Mouse (Mus musculus) R1 (cell line): ENCODE measurements at regions not wholly inside any gene's neighbourhood (a gene's known extent, or its start where the extent isn't known, plus 50 kb on each side); places are given as distances from the start of the nearest gene placed in this dataset.

Source experiments
- DNase-seq: peaks from one replicate; pipeline ENCODE4 v3.0.0-alpha.2; 2018; ENCODE audit warnings: low read depth, low spot score

GRCm38 (mm10) chr5:41206462-41206861, 501.5 kb downstream of the Rab28 start:
- DNase-seq = no peak

GRCm38 (mm10) chr5:41204417-41204816, 503.5 kb downstream of the Rab28 start:
- DNase-seq = no peak

DNA sequence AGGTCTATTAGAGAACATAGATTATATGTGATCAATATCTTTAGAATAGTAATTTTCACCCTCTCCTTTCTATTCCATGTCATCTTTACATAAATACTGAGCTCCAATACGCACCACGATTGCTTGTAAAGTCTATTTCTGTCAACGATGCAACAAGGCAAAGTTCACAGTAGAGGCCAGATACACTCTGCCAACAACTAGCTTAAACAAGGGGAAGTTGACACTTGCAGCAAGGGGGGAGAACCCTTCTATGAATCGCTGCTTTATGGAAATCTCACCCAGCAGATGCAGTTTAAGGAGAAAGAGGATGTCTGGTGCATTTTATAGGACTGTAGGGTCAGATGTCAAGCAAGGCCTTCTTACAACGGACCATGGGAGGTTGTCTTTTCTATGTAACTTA, 520.8 kb downstream of the Rab28 start:
- DNase-seq = no peak

DNA sequence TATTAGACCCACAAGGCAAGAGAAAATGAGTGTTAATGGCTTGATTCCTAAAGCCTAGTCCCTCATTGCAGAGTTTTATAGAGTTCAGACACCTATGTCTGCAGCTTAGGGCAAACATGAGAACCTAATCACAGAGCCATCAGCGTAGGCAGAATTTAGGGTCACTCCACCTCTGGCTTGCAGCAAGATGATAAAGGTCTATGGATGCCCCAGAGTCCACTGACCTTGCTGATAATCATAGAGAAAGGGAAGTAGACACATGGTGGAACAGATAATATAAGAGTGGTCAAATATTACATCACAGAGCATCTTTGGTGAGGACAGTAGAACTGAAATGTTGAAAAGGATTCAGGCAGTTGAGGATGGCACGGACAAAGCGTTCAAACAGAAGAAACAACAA, 530.7 kb downstream of the Rab28 start:
- no peak for DNase-seq

DNA sequence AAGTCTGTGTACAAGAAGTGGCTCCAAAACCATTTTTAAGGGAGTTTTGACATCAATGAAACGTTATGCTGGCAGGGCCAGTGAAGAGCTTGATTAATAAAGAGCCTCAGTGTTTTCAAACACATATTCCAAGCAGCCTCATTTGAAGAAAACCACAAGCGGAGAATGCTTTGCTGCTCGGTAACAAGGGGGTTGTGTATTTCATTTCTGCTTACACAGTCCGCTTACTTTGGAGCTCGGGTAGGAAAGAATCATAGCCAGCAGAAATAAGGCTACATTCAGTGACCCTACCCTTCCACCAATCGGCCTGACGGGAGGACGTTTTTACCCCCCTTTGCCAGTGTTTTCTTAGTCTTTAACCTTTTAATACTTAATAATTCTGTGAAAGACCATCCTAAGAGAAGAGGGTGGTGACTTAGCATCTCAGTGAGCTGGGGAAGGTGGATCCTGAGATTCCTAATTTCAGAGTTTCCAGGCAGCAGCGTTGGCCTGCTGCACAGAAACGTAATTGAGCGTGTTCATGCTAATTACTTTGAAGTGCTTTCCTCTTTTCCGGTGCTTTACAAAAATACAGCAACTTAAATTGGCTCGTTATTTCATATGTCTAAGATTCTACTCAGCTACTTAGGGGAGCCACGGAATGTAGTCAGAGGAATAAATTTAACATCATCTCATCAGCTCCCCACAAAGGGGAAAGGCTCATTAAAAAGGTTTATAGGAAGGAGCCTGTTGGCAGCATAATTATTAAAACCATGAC, 541.9 kb downstream of the Rab28 start:
- DNase-seq = no peak

DNA sequence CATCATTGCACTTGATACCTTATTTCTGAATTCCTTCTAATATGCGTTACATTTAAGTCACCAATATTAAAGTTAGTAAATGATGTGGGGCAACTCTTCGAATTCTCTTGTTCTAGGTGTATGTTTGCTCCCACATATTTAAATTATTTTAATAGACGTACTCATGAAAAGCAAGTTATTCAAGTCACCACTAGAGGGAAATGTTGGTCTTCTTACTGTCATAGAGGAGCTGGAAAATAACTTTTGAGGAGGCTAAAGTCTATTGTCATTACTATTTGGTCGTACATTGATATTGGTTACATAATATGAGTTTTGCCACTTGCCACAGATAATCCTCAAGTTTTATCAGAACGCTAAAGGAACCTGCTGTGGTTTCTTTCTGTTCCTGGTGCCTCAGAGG, 582.9 kb downstream of the Rab28 start:
- peak; percentile 5 for DNase-seq

GRCm38 (mm10) chr5:41117658-41118057, 590.3 kb downstream of the Rab28 start:
- DNase-seq = no peak

DNA sequence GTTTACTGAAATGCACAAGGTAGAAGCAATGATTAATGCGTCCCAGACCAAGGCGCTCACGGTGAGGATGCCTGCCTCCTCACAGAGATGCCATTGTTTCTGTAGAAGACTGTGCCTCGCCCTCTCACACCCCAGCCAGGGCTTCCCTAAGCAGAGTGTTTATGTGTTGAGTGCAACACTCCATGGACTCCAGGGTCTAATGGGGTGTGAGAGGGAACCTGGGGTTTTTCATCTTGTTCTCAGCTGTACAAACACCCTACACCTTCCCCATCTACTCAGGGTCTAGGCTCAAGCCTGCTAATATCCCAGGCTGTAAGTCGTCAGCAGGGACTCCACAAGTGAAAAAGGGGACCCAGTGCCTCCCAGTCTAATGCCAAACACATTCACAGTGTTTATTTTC, 620.2 kb downstream of the Rab28 start:
- no peak for DNase-seq

GRCm38 (mm10) chr5:41076412-41076811, 631.5 kb downstream of the Rab28 start:
- no peak for DNase-seq

DNA sequence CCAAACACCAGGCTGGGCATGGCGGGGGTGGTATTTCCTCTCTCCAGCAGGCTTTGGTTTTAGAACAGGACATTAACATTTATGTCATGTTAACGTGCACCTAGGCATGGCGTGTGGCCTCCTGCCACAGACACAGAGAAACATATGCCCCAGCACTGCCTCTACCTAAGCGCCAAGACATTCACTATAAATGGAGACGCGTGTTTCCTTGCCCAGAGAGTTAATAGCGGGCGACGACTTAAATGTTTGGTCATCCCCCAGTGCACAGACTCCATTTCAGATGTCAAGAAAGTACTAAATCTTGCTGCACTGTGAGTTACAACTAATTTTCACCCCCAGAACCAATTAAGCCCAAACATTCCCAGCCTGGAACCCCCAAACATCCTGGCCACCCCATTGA, 646.3 kb downstream of the Rab28 start:
- no peak for DNase-seq

DNA sequence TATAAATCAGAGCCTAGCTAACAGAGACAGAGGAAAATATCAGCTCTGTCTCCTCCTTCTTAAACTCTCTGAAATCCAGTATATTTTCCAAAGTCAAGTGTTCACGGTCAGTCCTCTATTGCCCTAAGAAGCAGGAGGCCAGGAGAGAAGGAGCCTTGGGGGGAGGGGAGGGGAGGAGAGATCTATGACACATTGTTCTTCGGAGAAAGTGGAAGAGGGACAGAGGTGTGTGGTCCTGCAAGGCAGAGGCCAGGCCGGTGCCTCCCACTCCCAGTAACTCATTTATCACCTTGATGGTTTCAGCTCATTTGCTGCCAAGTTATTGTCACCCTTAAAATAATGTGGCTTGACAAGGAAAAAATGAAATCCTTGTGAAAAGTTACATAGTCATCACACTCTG, 646.7 kb downstream of the Rab28 start:
- no peak for DNase-seq

DNA sequence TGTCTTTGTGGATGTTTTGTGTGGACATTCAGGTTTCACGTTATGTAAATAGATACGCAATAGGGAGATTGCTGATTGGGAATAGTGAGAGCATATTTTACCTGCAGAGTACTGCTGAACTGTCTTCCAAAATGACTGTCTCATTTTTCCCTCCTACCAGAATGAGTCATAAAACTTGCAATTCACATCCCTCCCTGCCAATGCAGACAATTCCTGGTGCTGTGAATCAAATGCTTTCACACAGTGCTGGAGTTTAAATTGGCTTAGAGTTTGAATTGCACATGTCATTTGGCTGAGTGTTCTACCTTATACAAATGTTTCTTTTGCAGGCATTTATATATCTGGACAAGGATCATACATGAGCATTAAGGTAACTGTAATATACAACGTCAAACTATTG, 649.9 kb downstream of the Rab28 start:
- DNase-seq = no peak

GRCm38 (mm10) chr5:41051948-41052347, 656.0 kb downstream of the Rab28 start:
- DNase-seq = peak; percentile 13

GRCm38 (mm10) chr5:41048515-41048914, 659.4 kb downstream of the Rab28 start:
- no peak for DNase-seq

GRCm38 (mm10) chr5:41045221-41045620, 662.7 kb downstream of the Rab28 start:
- DNase-seq = no peak

DNA sequence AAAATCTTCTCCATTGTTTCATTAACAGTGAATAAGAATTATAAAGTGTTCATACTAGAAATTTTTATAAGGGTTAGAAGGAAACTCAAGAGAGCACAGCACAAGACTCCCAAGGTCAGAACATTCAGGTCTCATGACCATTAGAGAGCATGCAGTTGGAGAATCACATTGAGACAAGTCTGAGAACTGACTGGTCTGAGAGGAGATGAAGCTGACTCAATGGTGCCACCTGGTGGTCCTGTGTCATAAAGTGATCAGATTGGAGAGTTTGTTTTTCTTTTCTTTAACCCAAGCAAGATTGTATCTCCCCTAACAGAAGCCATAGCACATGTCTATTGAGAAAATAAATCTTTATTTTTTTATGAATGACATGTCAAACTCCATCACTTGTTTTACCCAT, 663.5 kb downstream of the Rab28 start:
- peak; percentile 52 for DNase-seq

DNA sequence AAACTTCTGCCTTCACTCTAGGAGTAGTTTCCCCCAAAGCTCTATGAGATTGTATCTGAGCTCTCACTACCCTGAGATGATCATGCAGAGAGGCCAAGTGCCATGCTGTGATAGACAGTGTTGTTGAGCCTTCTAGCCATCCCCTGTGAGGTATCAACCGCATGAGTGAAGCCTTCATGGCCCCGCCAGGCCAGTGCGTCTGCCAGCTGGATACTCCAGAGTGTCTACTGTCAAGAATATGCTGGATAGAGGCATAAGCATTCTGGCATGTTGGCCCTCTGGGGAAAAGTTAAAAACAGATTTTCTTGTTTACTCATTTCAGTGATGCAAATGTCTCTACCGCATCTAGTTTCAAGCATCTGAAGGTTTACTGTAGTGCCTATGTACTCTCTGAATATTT, 669.2 kb downstream of the Rab28 start:
- no peak for DNase-seq

DNA sequence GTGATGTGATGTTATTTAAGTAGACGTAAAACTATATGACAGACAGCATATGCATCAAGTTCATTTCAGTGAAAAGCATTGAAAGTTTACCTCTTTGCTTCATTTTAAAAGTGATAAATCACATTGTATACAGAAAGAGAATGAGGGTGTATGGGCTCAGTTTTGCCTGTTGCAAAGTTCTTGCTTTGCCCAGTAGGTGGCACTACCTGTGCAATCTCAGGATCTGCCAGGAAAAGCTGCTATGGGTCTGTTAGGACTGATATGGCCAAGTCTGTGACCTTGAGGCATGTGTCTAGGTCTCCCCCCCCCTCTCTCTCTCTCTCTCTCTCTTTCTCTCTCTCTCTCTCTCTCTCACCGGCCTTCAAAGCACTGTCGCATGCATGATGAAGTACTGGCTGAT, 701.3 kb downstream of the Rab28 start:
- DNase-seq = peak; percentile 9

DNA sequence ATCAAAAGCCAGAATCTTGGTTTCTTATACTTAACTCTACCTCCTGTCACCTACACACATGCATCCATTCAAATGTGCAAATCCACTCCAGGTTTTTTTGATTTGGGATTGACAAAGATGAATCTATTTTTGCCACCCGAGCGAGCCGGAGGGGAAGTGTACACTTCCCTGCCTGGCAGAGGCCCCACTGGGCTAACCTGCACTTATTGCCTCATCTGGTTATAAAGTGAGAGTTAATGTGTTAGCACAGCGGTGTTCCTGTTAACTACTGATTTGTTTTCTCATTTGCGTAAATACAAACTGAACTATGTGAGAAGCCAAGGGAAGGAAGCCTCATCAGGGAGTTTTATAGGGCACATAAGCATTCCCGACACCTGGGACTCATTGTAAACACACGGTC, 721.4 kb downstream of the Rab28 start:
- DNase-seq = no peak

DNA sequence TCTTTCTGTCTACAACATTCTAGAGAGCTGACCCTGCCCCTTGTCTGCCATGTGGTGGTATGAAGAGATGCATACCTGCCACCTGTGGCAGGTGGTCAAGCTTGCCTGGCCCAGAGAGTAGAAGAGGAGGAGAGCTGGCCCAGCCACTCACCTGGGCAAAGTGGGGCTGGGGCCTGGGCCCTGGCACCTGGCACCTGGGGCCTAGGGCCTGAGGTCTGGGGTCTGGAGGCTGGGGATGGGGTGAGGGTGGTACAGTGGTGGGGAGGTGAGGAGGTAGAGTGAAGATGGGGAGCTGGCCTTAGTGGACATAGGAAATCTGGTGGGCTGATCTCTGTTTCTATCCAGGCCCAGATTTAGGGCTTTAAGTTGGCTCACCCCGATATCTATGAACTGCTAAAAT, 733.1 kb downstream of the Rab28 start:
- DNase-seq = no peak

- peak; percentile 62 for DNase-seq
These were observed 754.9 kb downstream of the Rab28 start for GRCm38 (mm10) chr5:40952901-40953595.

DNA sequence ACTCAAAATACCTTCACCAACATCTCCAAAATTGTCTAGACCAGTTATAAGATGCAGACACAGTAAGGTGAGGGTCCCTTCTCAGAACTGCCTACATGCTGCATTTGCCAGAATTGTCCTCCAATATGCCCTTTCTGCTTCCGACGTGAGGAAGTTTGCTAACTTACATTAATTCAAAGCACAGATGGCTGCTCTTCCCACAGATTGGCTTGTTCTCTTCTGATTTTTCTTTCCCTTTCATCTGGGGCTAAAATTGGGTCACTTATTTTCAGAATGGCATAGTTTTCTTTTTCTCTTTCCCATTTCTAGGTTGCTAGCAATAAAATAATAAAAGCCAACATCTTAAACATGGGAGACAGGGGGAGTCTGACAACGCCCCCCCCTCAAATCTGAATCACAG, 778.8 kb downstream of the Rab28 start:
- DNase-seq = no peak

- DNase-seq = no peak
These were observed 787.0 kb downstream of the Rab28 start for GRCm38 (mm10) chr5:40920920-40921319.
